8 mouse cellular contexts compared by ENCODE assay signal in the genomic region with DNA sequence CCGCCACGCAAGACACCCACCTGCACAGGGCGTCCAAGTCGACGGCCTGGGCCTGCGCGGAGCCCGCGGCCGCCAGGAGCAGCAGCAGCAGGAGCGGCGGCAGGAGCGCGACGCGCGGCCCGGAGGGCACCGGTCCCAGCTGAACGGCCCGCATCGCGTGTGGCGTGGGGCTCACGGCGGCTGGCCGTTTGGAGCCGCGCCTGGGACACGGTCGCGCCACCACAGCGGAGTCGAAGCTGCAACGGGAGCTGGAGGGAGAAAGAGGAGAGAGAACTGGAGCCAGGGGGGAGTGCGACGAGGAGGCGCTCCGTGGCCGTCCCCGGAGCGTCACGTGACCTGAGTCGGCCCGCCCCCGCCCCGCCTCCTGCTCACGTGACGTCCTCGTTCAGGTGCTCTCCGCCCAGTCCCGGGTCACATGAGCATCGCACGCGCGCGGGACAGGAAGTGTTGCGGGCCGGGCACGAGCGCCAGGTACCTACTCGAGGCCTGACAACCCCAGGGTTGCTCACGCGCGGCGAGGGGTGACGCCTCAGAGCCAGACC. TPM values are rescaled to one million over a fixed set of nuclear protein-coding genes. Genes with fewer than 3 reads are reported as not detected.
DNase-seq lines count a peak whose midpoint lies in the region; ATAC-seq lines count a peak whose summit lies in the region.

A gene (minus strand): TSS at position 285 of the 542 bp plus-strand sequence.

- H3K36me3 ChIP-seq in intestine, embryonic 15.5 days, result peaks cover 12% of the 10 kb centered on the region

- no peaks in the 10 kb centered on the region for H3K27me3 ChIP-seq in intestine, embryonic 15.5 days (replicated peaks)

- DNase-seq in adrenal gland, adult (ENCODE audit: inconsistent age in 2 of 2, low spot score in 1 of 2), result peak; percentile 81 to 92
- peak; percentile 90 for DNase-seq in embryo, embryonic 10.5 days (ENCODE audit: low spot score)
- peak; percentile 83 for DNase-seq in gastrocnemius, postnatal 25 days
- peak; percentile 70 to 82 for DNase-seq in left cerebral cortex, postnatal 14 days (ENCODE audit: low spot score in 2 of 2)
- DNase-seq in right cerebral cortex, postnatal 25 days, result peak; percentile 85
- DNase-seq in yolk sac, embryonic 10.5 days (ENCODE audit: low spot score), result peak; percentile 86

- H3K4me3 ChIP-seq in intestine, embryonic 15.5 days (replicated peaks), result peak within 1 kb of the TSS; percentile 55

- ATAC-seq in intestine, embryonic 15.5 days, result peak; percentile 92
- peak; percentile 82 for ATAC-seq in megakaryocyte-erythroid progenitor cell, adult 5-6 weeks (replicated peaks; ENCODE audit: low FRiP score, low TSS enrichment, poor library complexity, severe bottlenecking)

- H3K4me2 ChIP-seq in intestine, embryonic 15.5 days (replicated peaks), result peak within 1 kb of the TSS; percentile 59

- WGBS in intestine, embryonic 15.5 days, result 32% methylated on average over 67 of the region's 67 CpGs

- H3K4me1 ChIP-seq in intestine, embryonic 15.5 days (replicated peaks), result peaks cover 16% of the 10 kb centered on the region; the same call in 1 of the 2 replicates

- intact Hi-C loops in left cerebral cortex, postnatal 14 days (cut with DNase I), result no loop called here

- H3K9me3 ChIP-seq in intestine, embryonic 15.5 days, result no peaks in the 10 kb centered on the region

- peak within 1 kb of the TSS; percentile 74 for H3K27ac ChIP-seq in intestine, embryonic 15.5 days

- peak within 1 kb of the TSS; percentile 68 for H3K9ac ChIP-seq in intestine, embryonic 15.5 days

RNA-seq across cellular contexts. Expression of the gene that starts here (rescaled TPM):
- total RNA-seq in gastrocnemius, postnatal 25 days (2021), result 10 to 100 TPM; 44.6 to 45.8 TPM
- polyA plus RNA-seq in intestine, embryonic 15.5 days (2015; fragmentation: Nextera tagmentation; extraction: Ambion mirVana), result 37.5 and 38.9 TPM in 2 replicates
- total RNA-seq in left cerebral cortex, postnatal 14 days (2021), result 10 to 100 TPM; 25.8 to 25.9 TPM
- 10.2 and 14.0 TPM in 2 replicates for total RNA-seq in megakaryocyte-erythroid progenitor cell, adult 5-6 weeks (2014; fragmentation: Nextera tagmentation)
- total RNA-seq in megakaryocyte-erythroid progenitor cell, adult 5-6 weeks (2017), result 15.3 and 19.7 TPM in 2 replicates

Comparison
In these comparisons a context has a peak if more than half of its experiments do, and no peak if none do; other contexts are left out.
1. Peak in every context shown above with its lines: DNase-seq, ATAC-seq, H3K4me3 ChIP-seq and H3K27ac ChIP-seq.